Mouse (Mus musculus): ENCODE data around the gene Gabrr2. TPM values are rescaled to one million over a fixed set of nuclear protein-coding genes. Genes with fewer than 3 reads are reported as not detected.
A peak's percentile ranks its signal among the peaks of the same experiment; 100 is the strongest.

The Gabrr2 gene
- total and polyA plus RNA-seq, 2 experiments from 2014 or later = 0.18 to 0.37 TPM

- H3K9ac ChIP-seq (replicated peaks; ENCODE audit: low read length) = no peak overlapping the region
- ATAC-seq = no peak
- H3K27ac ChIP-seq = no peak overlapping the region
- DNase-seq (ENCODE audit: low spot score) = no peak
- H3K27me3 ChIP-seq (ENCODE audit: insufficient read depth, low read length) = no peaks in the 10 kb centered on the region
- H3K4me1 ChIP-seq (ENCODE audit: insufficient read depth, low read length) = no peaks in the 10 kb centered on the region
- no peak overlapping the region for H3K4me3 ChIP-seq (ENCODE audit: low read length)
- peaks cover 14% of the 10 kb centered on the region for H3K36me3 ChIP-seq (ENCODE audit: insufficient read depth, low read length)
- no peak overlapping the region for H3K4me2 ChIP-seq (ENCODE audit: low read depth, low read length)
- TF ChIP-seq CTCF (IDR thresholded peaks at IDR 0.05; ENCODE audit: low read depth) = no peak
- no peaks in the 10 kb centered on the region for H3K9me3 ChIP-seq (ENCODE audit: low read length)
- WGBS = 89% methylated on average over 1 of the region's 1 CpGs
These were observed 6.5 kb upstream of the Gabrr2 start for GRCm38 (mm10) chr4:33056317-33056716.

- ATAC-seq (no peak), DNase-seq (ENCODE audit: low spot score) (no peak)
- TF ChIP-seq CTCF (IDR thresholded peaks at IDR 0.05; ENCODE audit: low read depth) = no peak
These were observed 4.7 kb upstream of the Gabrr2 start for GRCm38 (mm10) chr4:33057890-33058687.

GRCm38 (mm10) chr4:33061158-33061557 is 1.6 kb upstream of the Gabrr2 start:
- no peaks in the 10 kb centered on the region for H3K4me1 ChIP-seq (ENCODE audit: insufficient read depth, low read length)
- no peak overlapping the region for H3K4me3 ChIP-seq (ENCODE audit: low read length)
- H3K36me3 ChIP-seq (ENCODE audit: insufficient read depth, low read length) = no peaks in the 10 kb centered on the region
- H3K9me3 ChIP-seq (ENCODE audit: low read length) = no peaks in the 10 kb centered on the region
- H3K27me3 ChIP-seq (ENCODE audit: insufficient read depth, low read length) = no peaks in the 10 kb centered on the region
- no peak for ATAC-seq
- DNase-seq (ENCODE audit: low spot score) = no peak
- no peak for TF ChIP-seq CTCF (IDR thresholded peaks at IDR 0.05; ENCODE audit: low read depth)
- no peak overlapping the region for H3K9ac ChIP-seq (replicated peaks; ENCODE audit: low read length)
- WGBS = 59% methylated on average over 7 of the region's 7 CpGs
- H3K4me2 ChIP-seq (ENCODE audit: low read depth, low read length) = no peak overlapping the region
- no peak overlapping the region for H3K27ac ChIP-seq

More at GRCm38 (mm10) chr4:33057890-33058687, 4.7 kb upstream of the Gabrr2 start:
- Histone ChIP-seq H3K9me3 (ENCODE audit: low read length) (no peaks in the 10 kb centered on the region), H3K9ac (replicated peaks; ENCODE audit: low read length) (no peak overlapping the region), H3K36me3 (ENCODE audit: insufficient read depth, low read length) (no peaks in the 10 kb centered on the region), H3K4me3 (ENCODE audit: low read length) (no peak overlapping the region), H3K4me1 (ENCODE audit: insufficient read depth, low read length) (no peaks in the 10 kb centered on the region), H3K4me2 (ENCODE audit: low read depth, low read length) (no peak overlapping the region), H3K27ac (peak overlapping the region; percentile 11; the same call in 1 of the 2 replicates), H3K27me3 (ENCODE audit: insufficient read depth, low read length) (no peaks in the 10 kb centered on the region)
- WGBS = 78% methylated on average over 11 of the region's 11 CpGs

GRCm38 (mm10) chr4:33064986-33065385 is 2.2 kb downstream of the Gabrr2 start:
- Histone ChIP-seq H3K9ac (replicated peaks; ENCODE audit: low read length) (no peak overlapping the region), H3K27ac (no peak overlapping the region), H3K4me1 (ENCODE audit: insufficient read depth, low read length) (no peaks in the 10 kb centered on the region), H3K4me2 (ENCODE audit: low read depth, low read length) (no peak overlapping the region), H3K36me3 (ENCODE audit: insufficient read depth, low read length) (no peaks in the 10 kb centered on the region), H3K4me3 (ENCODE audit: low read length) (no peak overlapping the region), H3K9me3 (ENCODE audit: low read length) (no peaks in the 10 kb centered on the region), H3K27me3 (ENCODE audit: insufficient read depth, low read length) (no peaks in the 10 kb centered on the region)
- DNase-seq (ENCODE audit: low spot score) (no peak), ATAC-seq (no peak)
- 79% methylated on average over 6 of the region's 6 CpGs for WGBS
- TF ChIP-seq CTCF (IDR thresholded peaks at IDR 0.05; ENCODE audit: low read depth) = no peak

- no peaks in the 10 kb centered on the region for H3K36me3 ChIP-seq (ENCODE audit: insufficient read depth, low read length)
- H3K4me3 ChIP-seq (ENCODE audit: low read length) = no peak overlapping the region
- ATAC-seq (no peak), DNase-seq (ENCODE audit: low spot score) (no peak)
- no peak for TF ChIP-seq CTCF (IDR thresholded peaks at IDR 0.05; ENCODE audit: low read depth)
- H3K4me2 ChIP-seq (ENCODE audit: low read depth, low read length) = no peak overlapping the region
- WGBS = 60% methylated on average over 14 of the region's 14 CpGs
- no peak overlapping the region for H3K9ac ChIP-seq (replicated peaks; ENCODE audit: low read length)
- H3K27me3 ChIP-seq (ENCODE audit: insufficient read depth, low read length) = no peaks in the 10 kb centered on the region
- no peaks in the 10 kb centered on the region for H3K4me1 ChIP-seq (ENCODE audit: insufficient read depth, low read length)
- no peaks in the 10 kb centered on the region for H3K9me3 ChIP-seq (ENCODE audit: low read length)
- H3K27ac ChIP-seq = no peak overlapping the region
These were observed 3.6 kb downstream of the Gabrr2 start for GRCm38 (mm10) chr4:33066223-33066960.

- WGBS = 91% methylated on average over 3 of the region's 3 CpGs
- Histone ChIP-seq H3K9me3 (ENCODE audit: low read length) (no peaks in the 10 kb centered on the region), H3K4me3 (ENCODE audit: low read length) (no peak overlapping the region), H3K36me3 (ENCODE audit: insufficient read depth, low read length) (no peaks in the 10 kb centered on the region), H3K9ac (replicated peaks; ENCODE audit: low read length) (no peak overlapping the region), H3K27ac (no peak overlapping the region), H3K4me1 (ENCODE audit: insufficient read depth, low read length) (no peaks in the 10 kb centered on the region), H3K27me3 (ENCODE audit: insufficient read depth, low read length) (no peaks in the 10 kb centered on the region), H3K4me2 (ENCODE audit: low read depth, low read length) (no peak overlapping the region)
- no peak for ATAC-seq
- TF ChIP-seq CTCF (IDR thresholded peaks at IDR 0.05; ENCODE audit: low read depth) = no peak
- DNase-seq (ENCODE audit: low spot score) = no peak
These were observed 4.5 kb downstream of the Gabrr2 start for GRCm38 (mm10) chr4:33067331-33067730.

All from hindbrain, postnatal 0 days (tissue).